Mouse (Mus musculus): Measurements from ENCODE around the gene Tomm7.
"Not testable (repeated sequence)": the region's sequence is repeated elsewhere in the genome, so short reads cannot be mapped to it uniquely, and the experiment has no call there.

Gene Tomm7

GRCm38 (mm10) chr5:23843674-23844530 lies at the start of gene Tomm7:
Gene Tomm7 (minus strand): TSS chr5:23844161.
- peak; percentile 96 to 97 for DNase-seq

- peak; percentile 70 to 78 for DNase-seq
Measured at GRCm38 (mm10) chr5:23893156-23893863, 49.3 kb upstream of the Tomm7 start.

- peak; percentile 72 to 90 for DNase-seq
Measured at GRCm38 (mm10) chr5:23890734-23891133, 46.8 kb upstream of the Tomm7 start.

GRCm38 (mm10) chr5:23889461-23889860 lies 45.5 kb upstream of the Tomm7 start:
- DNase-seq = no peak

GRCm38 (mm10) chr5:23887111-23887510 lies 43.1 kb upstream of the Tomm7 start:
- DNase-seq = no peak

- no peak for DNase-seq
Measured at GRCm38 (mm10) chr5:23874457-23874856, 30.5 kb upstream of the Tomm7 start.

- no peak for DNase-seq
Measured at GRCm38 (mm10) chr5:23872586-23872985, 28.6 kb upstream of the Tomm7 start.

- not testable (repeated sequence) for DNase-seq
Measured at GRCm38 (mm10) chr5:23871323-23871722, 27.4 kb upstream of the Tomm7 start.

GRCm38 (mm10) chr5:23865941-23866340 lies 22.0 kb upstream of the Tomm7 start:
- DNase-seq = no peak

GRCm38 (mm10) chr5:23864054-23864965 lies 20.3 kb upstream of the Tomm7 start:
- DNase-seq = no peak

GRCm38 (mm10) chr5:23863166-23864053 lies 19.4 kb upstream of the Tomm7 start:
- DNase-seq = no peak

- no peak for DNase-seq
Measured at GRCm38 (mm10) chr5:23862291-23862690, 18.3 kb upstream of the Tomm7 start.

- no peak for DNase-seq
Measured at GRCm38 (mm10) chr5:23861721-23862120, 17.8 kb upstream of the Tomm7 start.

GRCm38 (mm10) chr5:23859896-23860295 lies 15.9 kb upstream of the Tomm7 start:
- DNase-seq = no peak

- DNase-seq = no peak
Measured at GRCm38 (mm10) chr5:23859087-23859718, 15.2 kb upstream of the Tomm7 start.

GRCm38 (mm10) chr5:23858643-23859042 lies 14.7 kb upstream of the Tomm7 start:
- DNase-seq = peak in 1 of 2 experiments; percentile 24

GRCm38 (mm10) chr5:23858001-23858400 lies 14.0 kb upstream of the Tomm7 start:
- no peak for DNase-seq

- no peak for DNase-seq
Measured at GRCm38 (mm10) chr5:23857189-23857588, 13.2 kb upstream of the Tomm7 start.

- DNase-seq = no peak
Measured at GRCm38 (mm10) chr5:23856164-23856563, 12.2 kb upstream of the Tomm7 start.

GRCm38 (mm10) chr5:23855484-23855883 lies 11.5 kb upstream of the Tomm7 start:
- no peak for DNase-seq

- DNase-seq = peak in 1 of 2 experiments; percentile 58
Measured at GRCm38 (mm10) chr5:23852916-23853315, 9.0 kb upstream of the Tomm7 start.
